Mouse (Mus musculus): Measurements from ENCODE around the gene Smoc1. TPM values are rescaled to one million over a fixed set of nuclear protein-coding genes. Genes with fewer than 3 reads are reported as not detected.

Gene Smoc1
- polyA plus RNA-seq, 1 experiment from 2014 or later: 7.3 TPM

DNA sequence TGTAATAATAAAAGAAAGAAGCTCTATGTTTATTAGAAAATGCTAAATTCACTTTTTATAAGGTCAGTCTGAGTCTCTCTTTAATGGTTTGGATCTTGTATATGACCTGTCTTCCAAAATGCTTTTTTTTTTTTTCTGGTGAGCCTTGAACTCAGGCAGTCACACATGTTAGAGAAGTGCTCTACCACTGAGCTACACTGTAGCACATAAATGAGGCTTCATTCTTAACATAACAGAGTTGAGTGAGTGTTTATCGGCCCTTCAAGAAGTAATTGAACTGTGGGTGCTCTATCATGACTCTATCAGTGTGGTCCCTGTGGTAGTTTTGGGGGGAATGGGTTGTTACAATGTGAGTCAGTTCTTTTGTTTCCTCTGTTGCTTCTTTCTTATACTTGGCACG lies 167.4 kb downstream of the Smoc1 start:
- ATAC-seq (ENCODE audit: extremely low read depth, insufficient number of reproducible peaks, low FRiP score, low TSS enrichment): no peak
- Histone ChIP-seq H3K27ac (replicated peaks) (no peak overlapping the region), H3K27me3 (replicated peaks) (no peaks in the 10 kb centered on the region), H3K4me3 (no peak overlapping the region), H3K36me3 (no peaks in the 10 kb centered on the region), H3K4me2 (no peak overlapping the region), H3K9me3 (no peaks in the 10 kb centered on the region), H3K4me1 (no peaks in the 10 kb centered on the region), H3K9ac (no peak overlapping the region)
- WGBS: 71% methylated on average over 2 of the region's 2 CpGs

DNA sequence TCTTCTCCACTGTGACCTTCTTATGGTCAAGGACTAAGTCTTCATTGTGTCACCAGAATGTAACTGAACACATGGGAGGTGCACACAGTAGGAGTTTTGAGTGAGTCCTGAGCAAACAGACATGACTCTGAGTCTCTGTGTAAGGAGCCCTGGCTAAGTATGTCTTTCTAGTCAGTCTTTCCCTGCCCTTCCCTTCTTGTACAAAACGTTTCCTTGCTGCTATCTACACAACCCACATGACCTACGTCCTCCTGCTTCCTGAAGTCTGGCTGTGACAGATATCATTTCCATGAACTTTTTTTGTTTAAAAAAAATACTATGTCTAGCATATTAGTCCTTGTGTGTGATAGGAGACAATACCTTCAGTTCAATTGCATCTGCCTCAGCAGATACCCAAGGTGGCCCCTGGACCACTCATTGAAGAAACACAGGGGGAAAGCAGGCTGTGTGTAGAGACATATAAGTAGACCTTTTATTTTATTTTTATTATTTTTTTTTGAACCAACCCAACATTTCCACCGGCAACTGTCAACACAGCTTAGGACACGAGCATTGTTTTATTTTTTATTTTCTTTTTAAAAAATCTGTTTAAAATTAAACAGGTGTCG lies 171.0 kb downstream of the Smoc1 start:
- Histone ChIP-seq H3K4me3 (no peak overlapping the region), H3K36me3 (no peaks in the 10 kb centered on the region), H3K4me1 (no peaks in the 10 kb centered on the region), H3K9me3 (no peaks in the 10 kb centered on the region), H3K27me3 (replicated peaks) (no peaks in the 10 kb centered on the region), H3K9ac (no peak overlapping the region), H3K27ac (replicated peaks) (no peak overlapping the region), H3K4me2 (no peak overlapping the region)
- WGBS: 44% methylated on average over 5 of the region's 5 CpGs
- no peak for ATAC-seq (ENCODE audit: extremely low read depth, insufficient number of reproducible peaks, low FRiP score, low TSS enrichment)

DNA sequence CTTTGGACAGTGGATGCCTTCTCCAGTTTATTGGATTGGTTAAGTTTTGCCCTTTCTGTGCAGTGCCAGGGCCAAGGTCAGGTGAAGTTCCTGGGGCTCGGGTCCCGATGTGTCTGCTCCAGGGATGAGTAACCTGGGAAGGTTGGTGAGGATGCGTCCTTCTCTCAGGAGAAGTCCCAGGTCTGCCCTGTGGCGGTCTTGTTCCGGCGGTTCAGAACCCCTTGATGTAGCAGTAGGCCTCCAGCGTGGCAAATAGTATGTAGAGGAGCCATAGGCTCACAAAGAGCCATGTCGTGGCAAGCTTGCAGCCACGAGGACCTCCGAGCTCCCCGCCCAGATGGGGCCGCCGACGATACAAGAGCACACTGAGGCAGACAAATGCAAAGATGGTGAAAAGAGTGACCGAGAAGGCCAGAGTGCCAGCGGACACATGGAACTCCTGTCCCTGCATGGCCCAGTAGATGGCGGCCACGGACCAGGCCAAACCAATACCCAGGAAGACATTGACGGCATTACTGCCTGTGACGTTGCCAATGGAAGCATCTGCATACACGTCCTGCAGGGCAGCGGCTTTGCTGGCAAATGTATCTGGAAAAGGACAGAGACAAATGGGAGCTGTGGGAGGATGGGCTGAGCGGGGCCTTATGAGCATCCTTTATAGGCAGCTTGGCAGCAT lies 172.8 kb downstream of the Smoc1 start:
- 29% methylated on average over 23 of the region's 23 CpGs for WGBS
- Histone ChIP-seq H3K4me3 (no peak overlapping the region), H3K9ac (no peak overlapping the region), H3K9me3 (no peaks in the 10 kb centered on the region), H3K27me3 (replicated peaks) (no peaks in the 10 kb centered on the region), H3K36me3 (no peaks in the 10 kb centered on the region), H3K4me1 (no peaks in the 10 kb centered on the region), H3K27ac (replicated peaks) (no peak overlapping the region), H3K4me2 (no peak overlapping the region)
- no peak for ATAC-seq (ENCODE audit: extremely low read depth, insufficient number of reproducible peaks, low FRiP score, low TSS enrichment)

DNA sequence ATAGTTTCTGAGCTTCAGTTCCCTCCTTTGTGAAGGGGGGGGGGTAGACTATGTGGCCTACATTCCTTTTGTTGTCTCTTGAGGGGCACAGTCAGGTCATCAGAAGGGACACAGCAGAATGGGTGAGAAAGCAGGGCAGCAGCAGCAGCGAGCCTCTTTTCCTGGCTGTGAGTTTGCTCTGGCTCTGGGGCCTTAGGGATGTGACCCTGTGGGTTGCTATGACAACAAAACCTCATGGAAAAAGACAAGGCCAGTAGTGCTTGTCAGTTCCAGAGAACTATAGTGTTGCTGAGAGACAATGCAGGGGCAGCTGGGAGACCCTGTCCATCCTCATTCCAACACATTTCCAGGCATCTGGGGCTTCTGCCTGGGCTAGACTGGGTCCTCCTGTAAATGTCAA lies 176.6 kb downstream of the Smoc1 start:
- no peak overlapping the region for H3K27ac ChIP-seq (replicated peaks)
- no peaks in the 10 kb centered on the region for H3K4me1 ChIP-seq
- WGBS: 23% methylated on average over 1 of the region's 1 CpGs
- no peaks in the 10 kb centered on the region for H3K27me3 ChIP-seq (replicated peaks)
- no peak overlapping the region for H3K9ac ChIP-seq
- no peak overlapping the region for H3K4me2 ChIP-seq
- no peak overlapping the region for H3K4me3 ChIP-seq
- no peaks in the 10 kb centered on the region for H3K36me3 ChIP-seq
- H3K9me3 ChIP-seq: no peaks in the 10 kb centered on the region
- ATAC-seq (ENCODE audit: extremely low read depth, insufficient number of reproducible peaks, low FRiP score, low TSS enrichment): no peak

DNA sequence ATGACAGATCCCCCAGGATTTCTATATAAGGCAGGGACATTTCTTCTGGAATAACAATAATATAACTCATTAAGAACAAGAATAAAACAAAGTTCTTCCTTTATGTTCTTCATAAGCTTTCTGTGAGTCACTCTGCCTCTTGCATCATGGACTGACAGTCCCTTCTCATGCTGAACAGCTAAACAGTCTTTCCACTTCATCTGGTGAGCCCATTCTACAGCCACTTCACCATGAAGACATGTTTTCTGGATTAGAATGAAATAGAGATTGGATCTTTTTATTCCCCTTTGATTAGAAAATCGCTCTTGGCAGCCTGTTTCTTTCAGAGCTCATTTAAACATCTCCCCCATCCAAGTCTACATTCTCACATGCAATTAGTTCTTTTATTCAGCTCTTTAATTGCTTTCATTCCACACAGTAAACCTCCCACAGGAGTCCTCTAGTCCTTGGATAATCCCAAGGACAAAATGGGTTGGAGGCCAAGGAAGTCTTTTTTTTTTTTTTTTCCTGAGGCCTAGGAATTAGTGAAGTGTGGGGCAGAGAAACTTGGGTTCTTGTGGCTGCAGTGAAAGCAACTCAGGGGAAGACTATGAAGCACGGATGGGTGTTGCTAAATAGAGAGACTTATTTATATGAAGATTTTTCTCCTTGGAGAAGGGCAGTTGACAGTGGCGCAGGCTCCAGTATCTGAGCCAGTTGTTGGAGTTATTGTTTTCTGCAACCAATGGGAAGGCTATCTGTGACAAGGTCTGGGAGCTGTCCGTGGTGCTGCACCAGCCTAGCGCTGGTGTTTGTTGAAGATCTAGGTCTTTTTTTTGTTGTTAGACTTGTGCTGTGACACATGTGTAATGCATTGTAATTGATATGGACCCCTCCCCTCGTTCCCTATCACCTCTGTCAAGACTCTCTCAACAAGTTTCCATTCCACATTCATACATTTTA lies 179.3 kb downstream of the Smoc1 start:
- Histone ChIP-seq H3K4me1 (no peaks in the 10 kb centered on the region), H3K27ac (replicated peaks) (no peak overlapping the region), H3K36me3 (no peaks in the 10 kb centered on the region), H3K9ac (no peak overlapping the region), H3K4me3 (no peak overlapping the region), H3K9me3 (no peaks in the 10 kb centered on the region), H3K4me2 (no peak overlapping the region), H3K27me3 (replicated peaks) (no peaks in the 10 kb centered on the region)
- 20% methylated on average over 6 of the region's 6 CpGs for WGBS
- no peak for ATAC-seq (ENCODE audit: extremely low read depth, insufficient number of reproducible peaks, low FRiP score, low TSS enrichment)

DNA sequence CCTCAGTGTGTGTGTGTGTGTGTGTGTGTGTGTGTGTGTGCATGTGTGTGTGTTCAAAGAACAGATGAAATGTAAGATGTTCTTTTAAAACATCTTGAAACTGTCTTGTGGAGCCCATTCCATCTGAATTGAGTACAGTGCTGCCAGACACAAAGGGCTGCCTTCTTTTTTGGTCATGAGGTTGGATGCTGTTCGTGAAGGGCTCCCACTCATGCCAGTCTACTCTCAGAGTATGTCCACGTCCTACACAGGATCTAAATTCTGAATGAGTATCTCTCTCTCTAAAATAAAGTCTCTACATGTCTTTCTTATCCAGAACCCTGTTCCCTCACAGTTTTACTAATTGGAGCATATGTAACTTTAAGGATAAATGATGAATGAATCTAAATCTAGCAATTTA lies 182.0 kb downstream of the Smoc1 start:
- Histone ChIP-seq H3K4me3 (no peak overlapping the region), H3K4me1 (no peaks in the 10 kb centered on the region), H3K27me3 (replicated peaks) (no peaks in the 10 kb centered on the region), H3K9ac (no peak overlapping the region), H3K4me2 (no peak overlapping the region), H3K9me3 (no peaks in the 10 kb centered on the region), H3K36me3 (no peaks in the 10 kb centered on the region), H3K27ac (replicated peaks) (no peak overlapping the region)
- 38% methylated on average over 2 of the region's 2 CpGs for WGBS
- no peak for ATAC-seq (ENCODE audit: extremely low read depth, insufficient number of reproducible peaks, low FRiP score, low TSS enrichment)

DNA sequence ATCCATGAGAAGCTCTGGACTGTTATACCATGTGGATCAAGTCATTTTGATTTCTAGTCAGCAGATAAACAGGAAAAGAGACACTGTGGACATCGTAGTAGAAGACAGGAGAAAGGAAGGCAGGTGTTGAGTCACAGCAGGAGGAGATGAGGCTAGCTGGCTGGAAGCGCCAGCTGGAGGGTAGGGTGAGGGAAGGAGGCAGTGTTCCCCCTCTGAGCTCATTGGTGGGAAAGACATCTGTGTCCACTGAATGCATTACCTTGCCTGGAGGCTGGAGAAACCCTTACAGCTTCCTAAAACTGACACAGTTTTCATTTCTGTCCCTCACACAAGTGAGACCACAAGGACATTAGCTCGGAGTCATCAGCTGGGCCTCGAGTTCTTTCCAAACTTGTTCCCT lies 192.7 kb downstream of the Smoc1 start:
- H3K36me3 ChIP-seq: no peaks in the 10 kb centered on the region
- no peak overlapping the region for H3K27ac ChIP-seq (replicated peaks)
- no peaks in the 10 kb centered on the region for H3K4me1 ChIP-seq
- no peak overlapping the region for H3K4me3 ChIP-seq
- H3K9ac ChIP-seq: no peak overlapping the region
- H3K9me3 ChIP-seq: no peaks in the 10 kb centered on the region
- ATAC-seq (ENCODE audit: extremely low read depth, insufficient number of reproducible peaks, low FRiP score, low TSS enrichment): no peak
- WGBS: 58% methylated on average over 4 of the region's 4 CpGs
- no peak overlapping the region for H3K4me2 ChIP-seq
- H3K27me3 ChIP-seq (replicated peaks): peaks cover 7% of the 10 kb centered on the region; the same call in 1 of the 2 replicates

DNA sequence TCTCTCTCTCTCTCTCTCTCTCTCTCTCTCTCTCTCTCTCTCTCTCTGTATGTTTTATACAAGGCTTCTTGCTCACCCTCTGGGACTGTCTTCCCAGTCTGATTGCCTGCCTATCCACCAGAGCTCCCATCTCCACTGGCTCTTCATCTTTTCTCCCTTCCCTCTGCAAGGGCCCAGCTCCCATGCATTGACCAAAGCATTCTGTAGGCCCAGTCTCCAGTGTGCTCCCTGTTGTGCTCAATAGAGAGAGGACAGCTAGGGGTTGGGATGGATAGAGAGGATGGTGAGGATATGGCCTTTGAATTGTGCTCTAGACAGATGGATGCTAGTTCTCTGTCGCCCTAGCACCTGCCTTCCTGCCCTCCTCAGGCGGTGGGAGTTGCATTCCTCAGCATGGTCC lies 196.7 kb downstream of the Smoc1 start:
- H3K36me3 ChIP-seq: no peaks in the 10 kb centered on the region
- 60% methylated on average over 2 of the region's 2 CpGs for WGBS
- no peak overlapping the region for H3K27ac ChIP-seq (replicated peaks)

DNA sequence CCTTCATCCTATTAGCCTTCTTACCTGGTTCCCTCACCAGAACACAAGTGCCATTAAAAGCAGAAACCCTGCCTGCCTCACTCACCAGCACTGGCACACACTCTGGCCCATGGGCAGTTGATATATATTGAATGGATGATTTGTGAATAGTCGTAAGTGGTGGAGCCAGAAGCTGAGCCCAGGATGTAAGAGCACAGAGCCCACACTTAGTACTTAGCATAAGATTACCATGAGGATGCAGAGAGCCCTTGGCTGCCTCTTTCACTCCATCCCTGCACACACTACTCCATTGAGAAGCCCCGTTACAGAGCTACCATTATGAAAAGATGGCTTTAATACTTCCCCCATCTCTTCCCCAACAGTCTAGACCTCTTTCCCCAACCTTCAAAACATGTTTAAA lies 198.2 kb downstream of the Smoc1 start:
- Histone ChIP-seq H3K4me3 (no peak overlapping the region), H3K4me1 (no peaks in the 10 kb centered on the region), H3K27ac (replicated peaks) (no peak overlapping the region), H3K9ac (no peak overlapping the region), H3K4me2 (no peak overlapping the region), H3K27me3 (replicated peaks) (peaks cover 6% of the 10 kb centered on the region; the same call in 1 of the 2 replicates), H3K9me3 (no peaks in the 10 kb centered on the region), H3K36me3 (no peaks in the 10 kb centered on the region)
- no peak for ATAC-seq (ENCODE audit: extremely low read depth, insufficient number of reproducible peaks, low FRiP score, low TSS enrichment)
- 67% methylated on average over 2 of the region's 2 CpGs for WGBS

More for the DNA sequence above, 196.7 kb downstream of the Smoc1 start:
- peaks cover 8% of the 10 kb centered on the region; the same call in 1 of the 2 replicates for H3K27me3 ChIP-seq (replicated peaks)
- H3K9ac ChIP-seq: no peak overlapping the region
- no peaks in the 10 kb centered on the region for H3K4me1 ChIP-seq
- H3K4me3 ChIP-seq: no peak overlapping the region
- no peak for ATAC-seq (ENCODE audit: extremely low read depth, insufficient number of reproducible peaks, low FRiP score, low TSS enrichment)
- H3K4me2 ChIP-seq: no peak overlapping the region
- H3K9me3 ChIP-seq: no peaks in the 10 kb centered on the region

DNA sequence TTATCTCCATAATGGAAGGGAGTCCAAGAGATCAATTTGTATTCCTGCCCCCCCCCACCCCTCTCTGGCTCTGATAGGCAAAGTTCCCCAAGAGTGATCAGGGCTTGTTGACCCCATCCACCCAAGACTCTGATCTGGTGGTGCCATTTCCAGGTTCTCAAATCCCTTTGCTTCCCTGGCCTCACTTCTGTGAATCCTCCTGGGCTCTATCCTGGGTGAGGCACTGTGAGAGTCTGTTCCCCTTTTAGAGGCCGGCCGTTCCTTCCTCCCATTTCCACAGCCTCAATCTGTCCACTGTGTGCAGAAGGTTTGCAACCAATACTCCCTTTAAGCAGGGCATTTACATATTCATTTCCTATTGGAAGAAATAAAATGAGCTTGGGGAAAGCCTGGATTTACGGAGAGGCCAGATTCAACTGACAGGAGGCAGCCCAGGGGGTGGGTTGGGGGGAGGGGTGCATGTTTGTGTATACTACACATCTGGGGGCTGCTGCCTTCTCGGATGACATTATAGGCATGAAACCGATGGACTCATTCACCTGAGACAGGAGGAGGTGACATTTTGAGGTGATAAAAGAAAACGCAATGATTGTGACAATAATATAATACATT lies 199.5 kb downstream of the Smoc1 start:
- Histone ChIP-seq H3K36me3 (no peaks in the 10 kb centered on the region), H3K4me2 (no peak overlapping the region), H3K27ac (replicated peaks) (no peak overlapping the region), H3K4me3 (no peak overlapping the region), H3K9me3 (no peaks in the 10 kb centered on the region), H3K27me3 (replicated peaks) (peaks cover 6% of the 10 kb centered on the region; the same call in 1 of the 2 replicates), H3K9ac (no peak overlapping the region), H3K4me1 (no peaks in the 10 kb centered on the region)
- WGBS: 43% methylated on average over 6 of the region's 6 CpGs
- no peak for ATAC-seq (ENCODE audit: extremely low read depth, insufficient number of reproducible peaks, low FRiP score, low TSS enrichment)

DNA sequence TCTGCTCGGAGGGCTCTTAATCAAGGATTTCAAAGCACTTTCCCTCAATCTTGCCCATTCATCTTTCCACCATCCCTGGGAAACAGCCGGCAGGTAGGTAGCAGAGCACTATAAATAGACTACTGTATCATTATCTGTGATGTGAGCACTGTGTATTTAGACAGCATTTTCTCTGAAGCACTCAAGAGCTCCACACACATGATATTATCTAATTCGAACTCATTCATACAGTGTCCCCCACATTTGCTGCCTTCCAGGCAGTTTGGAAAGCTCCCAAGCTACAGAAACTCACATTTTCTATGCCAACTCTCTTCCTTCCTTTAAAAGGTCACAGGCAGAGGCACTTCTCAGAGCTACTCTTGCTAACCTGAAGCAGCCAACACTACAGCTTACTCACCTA lies 200.0 kb downstream of the Smoc1 start:
- no peak overlapping the region for H3K4me2 ChIP-seq
- H3K9me3 ChIP-seq: no peaks in the 10 kb centered on the region
- 44% methylated on average over 3 of the region's 3 CpGs for WGBS
- no peaks in the 10 kb centered on the region for H3K36me3 ChIP-seq
- no peak overlapping the region for H3K4me3 ChIP-seq
- ATAC-seq (ENCODE audit: extremely low read depth, insufficient number of reproducible peaks, low FRiP score, low TSS enrichment): no peak
- no peak overlapping the region for H3K9ac ChIP-seq
- peaks cover 6% of the 10 kb centered on the region; the same call in 1 of the 2 replicates for H3K27me3 ChIP-seq (replicated peaks)
- no peak overlapping the region for H3K27ac ChIP-seq (replicated peaks)
- no peaks in the 10 kb centered on the region for H3K4me1 ChIP-seq

Data from heart, embryonic 13.5 days (tissue).